Mouse (Mus musculus): Measurements from ENCODE around the gene Cyp3a13.

- no peak for TF ChIP-seq CTCF (conservative IDR thresholded peaks at IDR 0.05; ENCODE audit: low read length)
- no peak for TF ChIP-seq NANOG (IDR thresholded peaks at IDR 0.05; ENCODE audit: borderline replicate concordance, low read length)
- no peak for TF ChIP-seq POU5F1 (IDR thresholded peaks at IDR 0.05; ENCODE audit: borderline replicate concordance, low read length)
These were observed 752 bp upstream of the Cyp3a13 start for GRCm38 (mm10) chr5:137922171-137922570.
